Mouse (Mus musculus) midbrain, embryonic 16.5 days (tissue): Measurements from ENCODE around the gene Spcs2. TPM values are rescaled to one million over a fixed set of nuclear protein-coding genes. Genes with fewer than 3 reads are reported as not detected.

Experiments
- ATAC-seq: fragments of 200-750 bp; cut with Nextera tagmentation; 2 replicates; pipeline ENCODE4 v1.8.0; 2017; ENCODE audit warnings: moderate TSS enrichment
- H3K27ac ChIP-seq: fragments of 300-500 bp; sonication (generic); 2 replicates; pipeline ENCODE4 v1.5.1; 2014; ENCODE audit warnings: mild to moderate bottlenecking, low read length, mixed read lengths
- H3K27me3 ChIP-seq: fragments of 300-500 bp; sonication (generic); 2 replicates; pipeline ENCODE4 v1.6.1; 2014; ENCODE audit warnings: low read depth, low read length, mixed read lengths; ENCODE audit not compliant: control insufficient read depth, insufficient read depth
- H3K36me3 ChIP-seq: fragments of 300-500 bp; sonication (generic); 2 replicates; pipeline ENCODE4 v1.6.1; 2014; ENCODE audit warnings: mild to moderate bottlenecking, low read length, moderate library complexity, mixed read lengths; ENCODE audit not compliant: control insufficient read depth, insufficient read depth
- H3K4me1 ChIP-seq: fragments of 300-500 bp; sonication (generic); 2 replicates; pipeline ENCODE4 v1.6.1; 2014; ENCODE audit warnings: mild to moderate bottlenecking, low read length, mixed read lengths; ENCODE audit not compliant: control insufficient read depth, insufficient read depth
- H3K4me2 ChIP-seq: fragments of 300-500 bp; sonication (generic); 2 replicates; pipeline ENCODE4 v1.6.1; 2014; ENCODE audit warnings: mild to moderate bottlenecking, low read length, mixed read lengths
- H3K4me3 ChIP-seq: fragments of 300-500 bp; sonication (generic); 2 replicates; pipeline ENCODE4 v1.5.1; 2014; ENCODE audit warnings: low read depth, mild to moderate bottlenecking, low read length, moderate library complexity, mixed read lengths
- H3K9ac ChIP-seq: fragments of 300-500 bp; sonication (generic); 2 replicates; pipeline ENCODE4 v1.6.1; 2014; ENCODE audit warnings: low read depth, low read length, mixed read lengths
- H3K9me3 ChIP-seq: fragments of 300-500 bp; sonication (generic); replicated peaks from 2 replicates; pipeline ENCODE4 v1.6.1; 2014; ENCODE audit warnings: mild to moderate bottlenecking, low read length, mixed read lengths; ENCODE audit not compliant: control insufficient read depth, poor library complexity, severe bottlenecking
- WGBS: fragments of 180-500 bp; shearing (Covaris S2); extraction: QIAGEN DNeasy Blood & Tissue Kit; methylation state at CpG from one replicate; pipeline ENCODE4 v1.1.7; 2014; 5-methylcytosine and 5-hydroxymethylcytosine counted together
- polyA plus RNA-seq: library from polyadenylated mRNA; unstranded; fragments of >200 nt; fragmentation: Nextera tagmentation; extraction: Ambion mirVana; gene quantifications from 2 replicates; pipeline ENCODE4 v1.2.1, GENCODE M21; 2015

Spcs2 gene
- polyA plus RNA-seq, 1 experiment from 2014 or later = 286 TPM

GRCm38 (mm10) chr7:99875891-99876290, 12.6 kb upstream of the Spcs2 start:
- Histone ChIP-seq H3K9ac (no peak overlapping the region), H3K4me1 (peaks cover 13% of the 10 kb centered on the region), H3K27ac (no peak overlapping the region), H3K36me3 (no peaks in the 10 kb centered on the region), H3K9me3 (no peaks in the 10 kb centered on the region), H3K4me3 (no peak overlapping the region), H3K4me2 (no peak overlapping the region), H3K27me3 (no peaks in the 10 kb centered on the region)
- ATAC-seq = no peak
- 34% methylated on average over 5 of the region's 5 CpGs for WGBS

GRCm38 (mm10) chr7:99873965-99874364, 10.7 kb upstream of the Spcs2 start:
- no peak overlapping the region for H3K27ac ChIP-seq
- ATAC-seq = no peak
- H3K27me3 ChIP-seq = no peaks in the 10 kb centered on the region
- H3K9ac ChIP-seq = no peak overlapping the region
- 68% methylated on average over 6 of the region's 6 CpGs for WGBS
- H3K4me2 ChIP-seq = no peak overlapping the region
- H3K9me3 ChIP-seq = no peaks in the 10 kb centered on the region
- peaks cover 13% of the 10 kb centered on the region for H3K4me1 ChIP-seq
- H3K36me3 ChIP-seq = no peaks in the 10 kb centered on the region
- H3K4me3 ChIP-seq = no peak overlapping the region

GRCm38 (mm10) chr7:99869296-99869695, 6.0 kb upstream of the Spcs2 start:
- Histone ChIP-seq H3K4me1 (0 out of 2 replicates have a peak, but pooled peaks cover under 1% of the 10 kb centered on the region), H3K4me2 (no peak overlapping the region), H3K27ac (no peak overlapping the region), H3K9ac (no peak overlapping the region), H3K9me3 (no peaks in the 10 kb centered on the region), H3K36me3 (no peaks in the 10 kb centered on the region), H3K27me3 (no peaks in the 10 kb centered on the region), H3K4me3 (no peak overlapping the region)
- no peak for ATAC-seq
- 75% methylated on average over 4 of the region's 4 CpGs for WGBS

GRCm38 (mm10) chr7:99865219-99865618, 2.0 kb upstream of the Spcs2 start:
- no peak for ATAC-seq
- Histone ChIP-seq H3K27ac (no peak overlapping the region), H3K9ac (no peak overlapping the region), H3K4me3 (no peak overlapping the region), H3K4me1 (0 out of 2 replicates have a peak, but pooled peaks cover 2% of the 10 kb centered on the region), H3K36me3 (no peaks in the 10 kb centered on the region), H3K4me2 (no peak overlapping the region), H3K9me3 (no peaks in the 10 kb centered on the region), H3K27me3 (no peaks in the 10 kb centered on the region)
- 51% methylated on average over 3 of the region's 3 CpGs for WGBS

- no peak overlapping the region for H3K4me3 ChIP-seq
- no peak overlapping the region for H3K4me2 ChIP-seq
- H3K9me3 ChIP-seq = no peaks in the 10 kb centered on the region
- no peaks in the 10 kb centered on the region for H3K36me3 ChIP-seq
- ATAC-seq = no peak
- no peak overlapping the region for H3K9ac ChIP-seq
- H3K27ac ChIP-seq = no peak overlapping the region
- no peaks in the 10 kb centered on the region for H3K27me3 ChIP-seq
- 0 out of 2 replicates have a peak, but pooled peaks cover 2% of the 10 kb centered on the region for H3K4me1 ChIP-seq
- 15% methylated on average over 6 of the region's 11 CpGs for WGBS
Measured at GRCm38 (mm10) chr7:99864241-99865028, 1.2 kb upstream of the Spcs2 start.

GRCm38 (mm10) chr7:99858813-99859585, 4.3 kb downstream of the Spcs2 start, which contains the start of gene Xrra1:
Gene Xrra1, plus strand, starts transcription at chr7:99859116.
- Histone ChIP-seq H3K4me1 (peaks cover 20% of the 10 kb centered on the region), H3K4me2 (peak within 1 kb of the TSS; percentile 89), H3K4me3 (peak within 1 kb of the TSS; percentile 67), H3K27ac (peak within 1 kb of the TSS; percentile 79), H3K36me3 (no peaks in the 10 kb centered on the region), H3K9ac (peak within 1 kb of the TSS; percentile 85), H3K9me3 (no peaks in the 10 kb centered on the region), H3K27me3 (no peaks in the 10 kb centered on the region)
- peak; percentile 98 for ATAC-seq
- WGBS = 0% methylated on average over 42 of the region's 42 CpGs

GRCm38 (mm10) chr7:99858175-99858812, 5.0 kb downstream of the Spcs2 start:
- WGBS = under 1% methylated on average over 19 of the region's 19 CpGs
- Histone ChIP-seq H3K27ac (peak overlapping the region; percentile 74), H3K4me2 (peak overlapping the region; percentile 89), H3K27me3 (no peaks in the 10 kb centered on the region), H3K36me3 (0 out of 2 replicates have a peak, but pooled peaks cover 4% of the 10 kb centered on the region), H3K9me3 (no peaks in the 10 kb centered on the region), H3K9ac (peak overlapping the region; percentile 85), H3K4me3 (peak overlapping the region; percentile 67), H3K4me1 (peaks cover 20% of the 10 kb centered on the region)
- ATAC-seq = peak; percentile 80

- peaks cover 25% of the 10 kb centered on the region for H3K4me1 ChIP-seq
- H3K27me3 ChIP-seq = no peaks in the 10 kb centered on the region
- no peak overlapping the region for H3K27ac ChIP-seq
- no peak overlapping the region for H3K9ac ChIP-seq
- H3K36me3 ChIP-seq = 0 out of 2 replicates have a peak, but pooled peaks cover 4% of the 10 kb centered on the region
- 91% methylated on average over 14 of the region's 14 CpGs for WGBS
- H3K4me2 ChIP-seq = no peak overlapping the region
- no peaks in the 10 kb centered on the region for H3K9me3 ChIP-seq
- ATAC-seq = no peak
- no peak overlapping the region for H3K4me3 ChIP-seq
Measured at GRCm38 (mm10) chr7:99856266-99856861, 6.9 kb downstream of the Spcs2 start.
